Mouse (Mus musculus) cerebellum, adult 2 months (tissue): ENCODE measurements around the gene Mrpl2. TPM values are rescaled to one million over a fixed set of nuclear protein-coding genes. Genes with fewer than 3 reads are reported as not detected.

Experiments used
- DNase-seq, 2 experiments: peaks; one replicate each; pipeline ENCODE4 v3.0.0; 2021
- H3K27ac ChIP-seq: fragments of 200-500 bp; 2 replicates; pipeline ENCODE4 v1.5.1; 2012; ENCODE audit warnings: low read length, control low read depth, inconsistent platforms; ENCODE audit not compliant: insufficient read depth
- H3K27me3 ChIP-seq: fragments of 200-500 bp; 2 replicates; pipeline ENCODE4 v1.6.1; 2012; ENCODE audit warnings: inconsistent platforms, mild to moderate bottlenecking, low read length, moderate library complexity; ENCODE audit not compliant: control insufficient read depth, insufficient read depth
- H3K4me1 ChIP-seq: fragments of 200-500 bp; 2 replicates; pipeline ENCODE4 v1.6.1; 2011; ENCODE audit warnings: low read length; ENCODE audit not compliant: control insufficient read depth, insufficient read depth
- H3K4me3 ChIP-seq: fragments of 200-500 bp; replicated peaks from 2 replicates; pipeline ENCODE3; 2011; ENCODE audit warnings: mild to moderate bottlenecking, low read depth, low read length, control low read depth; ENCODE audit not compliant: insufficient read depth
- CTCF ChIP-seq: fragments of 200-500 bp; IDR thresholded peaks from 2 replicates; pipeline ENCODE4 v1.5.1; 2011; ENCODE audit warnings: low read depth, mild to moderate bottlenecking, control low read depth, low read length, moderate library complexity, borderline replicate concordance; ENCODE audit not compliant: insufficient read depth
- POLR2A ChIP-seq: fragments of 200-500 bp; IDR thresholded peaks from 2 replicates; pipeline ENCODE4 v1.6.1; 2011; ENCODE audit warnings: low read length, control low read depth, borderline replicate concordance; ENCODE audit not compliant: insufficient read depth
- WGBS: fragments of 180-500 bp; shearing (Covaris S2); methylation state at CpG from one replicate; pipeline ENCODE4 v1.1.7; 2018; 5-methylcytosine and 5-hydroxymethylcytosine counted together
- polyA plus RNA-seq: library from polyadenylated mRNA; depleted of rRNA; stranded (reverse); fragments of >200 nt; gene quantifications from 2 replicates; pipeline ENCODE4 v1.2.3, GENCODE M21; 2012; rRNA removed

Mrpl2 gene
- polyA plus RNA-seq, 1 experiment, result 67.5 TPM

GRCm38 (mm10) chr17:46690665-46691064 lies 44.6 kb downstream of the Mrpl2 start:
- no peaks in the 10 kb centered on the region for H3K4me1 ChIP-seq
- DNase-seq, result no peak
- WGBS, result 90% methylated on average over 12 of the region's 12 CpGs
- no peak overlapping the region for H3K4me3 ChIP-seq
- TF ChIP-seq CTCF (no peak), POLR2A (no peak)
- no peaks in the 10 kb centered on the region for H3K27me3 ChIP-seq
- no peak overlapping the region for H3K27ac ChIP-seq

GRCm38 (mm10) chr17:46691390-46691789 lies 45.4 kb downstream of the Mrpl2 start:
- TF ChIP-seq CTCF, result no peak
- no peak for TF ChIP-seq POLR2A
- H3K4me3 ChIP-seq, result no peak overlapping the region
- no peak for DNase-seq
- no peak overlapping the region for H3K27ac ChIP-seq
- no peaks in the 10 kb centered on the region for H3K4me1 ChIP-seq
- WGBS, result 97% methylated on average over 2 of the region's 2 CpGs
- H3K27me3 ChIP-seq, result no peaks in the 10 kb centered on the region

- Histone ChIP-seq H3K4me3 (no peak overlapping the region), H3K27me3 (no peaks in the 10 kb centered on the region), H3K27ac (no peak overlapping the region), H3K4me1 (peaks cover 2% of the 10 kb centered on the region; the same call in 1 of the 2 replicates)
- 84% methylated on average over 1 of the region's 1 CpGs for WGBS
- no peak for DNase-seq
- TF ChIP-seq CTCF (no peak), POLR2A (no peak)
These were observed 48.6 kb downstream of the Mrpl2 start for GRCm38 (mm10) chr17:46694517-46695063.

- Histone ChIP-seq H3K27me3 (no peaks in the 10 kb centered on the region), H3K4me3 (no peak overlapping the region), H3K27ac (no peak overlapping the region), H3K4me1 (peaks cover 36% of the 10 kb centered on the region)
- no peak for TF ChIP-seq CTCF
- TF ChIP-seq POLR2A, result no peak
- 79% methylated on average over 6 of the region's 6 CpGs for WGBS
- no peak for DNase-seq
These were observed 52.5 kb downstream of the Mrpl2 start for GRCm38 (mm10) chr17:46698515-46698914.

GRCm38 (mm10) chr17:46699245-46699644 lies 53.2 kb downstream of the Mrpl2 start:
- DNase-seq, result no peak
- Histone ChIP-seq H3K4me3 (no peak overlapping the region), H3K4me1 (peaks cover 40% of the 10 kb centered on the region), H3K27me3 (no peaks in the 10 kb centered on the region), H3K27ac (no peak overlapping the region)
- no peak for TF ChIP-seq CTCF
- TF ChIP-seq POLR2A, result no peak
- 91% methylated on average over 5 of the region's 5 CpGs for WGBS

Other genes starting within 250 kb of the Mrpl2 start
- 3.7 and 4.6 TPM in 2 replicates for gene Crip3, start 217.3 kb upstream of the Mrpl2 start, polyA plus RNA-seq
- 0.71 and 0.72 TPM in 2 replicates for gene Slc22a7, start 207.8 kb upstream of the Mrpl2 start, polyA plus RNA-seq
- 46.7 and 47.4 TPM in 2 replicates for gene Ttbk1, start 158.6 kb upstream of the Mrpl2 start, polyA plus RNA-seq
- 5.3 and 5.6 TPM in 2 replicates for gene Dnph1, start 149.5 kb upstream of the Mrpl2 start, polyA plus RNA-seq
- 56.2 and 58.4 TPM in 2 replicates for gene Cul9, start 99.8 kb upstream of the Mrpl2 start, polyA plus RNA-seq
- 53.0 and 59.2 TPM in 2 replicates for gene Srf, start 90.1 kb upstream of the Mrpl2 start, polyA plus RNA-seq
- gene Ptk7, start 16.7 kb upstream of the Mrpl2 start, polyA plus RNA-seq, result 5.5 and 5.9 TPM in 2 replicates
- gene Klc4, start 207 bp upstream of the Mrpl2 start, polyA plus RNA-seq, result 28.1 and 29.8 TPM in 2 replicates
- gene Cul7, start 4.1 kb downstream of the Mrpl2 start, polyA plus RNA-seq, result 43.3 and 44.5 TPM in 2 replicates
- 32.3 and 33.0 TPM in 2 replicates for gene Rrp36, start 28.1 kb downstream of the Mrpl2 start, polyA plus RNA-seq
- gene Mea1, start 32.6 kb downstream of the Mrpl2 start, polyA plus RNA-seq, result 136 and 147 TPM in 2 replicates
- 237 and 240 TPM in 2 replicates for gene Klhdc3, start 34.7 kb downstream of the Mrpl2 start, polyA plus RNA-seq
- gene Ppp2r5d, start 58.9 kb downstream of the Mrpl2 start, polyA plus RNA-seq, result 137 and 139 TPM in 2 replicates
- gene Pex6, start 65.2 kb downstream of the Mrpl2 start, polyA plus RNA-seq, result 46.5 and 52.4 TPM in 2 replicates
- gene Gnmt, start 82.9 kb downstream of the Mrpl2 start, polyA plus RNA-seq, result 12.0 and 18.1 TPM in 2 replicates
- gene Cnpy3, start 106.0 kb downstream of the Mrpl2 start, polyA plus RNA-seq, result 68.6 and 76.6 TPM in 2 replicates
- gene Ptcra, start 117.5 kb downstream of the Mrpl2 start, polyA plus RNA-seq, result 0.19 and 0.23 TPM in 2 replicates
- gene 2310039H08Rik, start 126.4 kb downstream of the Mrpl2 start, polyA plus RNA-seq, result 22.0 and 22.1 TPM in 2 replicates
- 60.2 and 61.6 TPM in 2 replicates for gene Rpl7l1, start 136.4 kb downstream of the Mrpl2 start, polyA plus RNA-seq
- 35.9 and 36.8 TPM in 2 replicates for gene Bicral, start 212.3 kb downstream of the Mrpl2 start, polyA plus RNA-seq
- gene Tbcc, start 244.5 kb downstream of the Mrpl2 start, polyA plus RNA-seq, result 24.9 and 25.3 TPM in 2 replicates